Mouse (Mus musculus) megakaryocyte, embryonic 14.5 days (primary cell): ENCODE measurements around the gene Pde4a.

Experiments used
- FLI1 ChIP-seq: IDR thresholded peaks from 2 replicates; pipeline ENCODE4 v1.6.1; 2012; ENCODE audit warnings: low read length, inconsistent platforms, mixed read lengths
- GATA1 ChIP-seq: IDR thresholded peaks from 3 replicates; pipeline ENCODE4 v1.6.1; 2012; ENCODE audit warnings: mixed read lengths, low read length, inconsistent platforms, borderline replicate concordance

DNA sequence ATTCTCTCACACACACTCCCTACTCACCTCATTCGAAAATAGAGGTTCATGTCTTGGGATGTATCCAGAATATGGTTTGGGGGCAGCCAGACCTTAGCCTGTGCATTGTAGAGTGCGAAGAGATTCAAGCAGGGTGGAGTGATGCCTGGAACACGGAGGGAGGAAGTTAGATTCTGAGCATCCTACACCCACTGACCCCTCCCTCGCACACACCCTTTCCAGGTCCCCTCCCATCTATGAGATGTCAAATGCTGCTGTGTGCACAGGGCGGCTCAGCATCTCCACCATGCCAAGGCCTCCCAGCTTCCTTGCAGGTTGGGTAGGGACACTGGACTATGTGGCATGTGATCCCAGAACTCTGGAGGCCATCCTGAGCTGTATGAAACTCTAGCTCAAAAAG, 40.7 kb upstream of the Pde4a start:
- TF ChIP-seq GATA1 (no peak), FLI1 (no peak)
